Mouse (Mus musculus) thymus, adult 18-20 months (tissue): ENCODE results near the gene Fcho2.
A peak's percentile ranks its signal among the peaks of the same experiment; 100 is the strongest.
"Not testable (repeated sequence)": the region's sequence is repeated elsewhere in the genome, so short reads cannot be mapped to it uniquely, and the experiment has no call there.

Experiments
- DNase-seq, 2 experiments: peaks; one replicate each; pipeline ENCODE4 v3.0.0; 2022; ENCODE audit warnings: mixed read lengths in 2 of 2

Fcho2 gene

GRCm38 (mm10) chr13:98815147-98815785 is at the start of gene Fcho2:
Fcho2 (minus strand) TSS chr13:98815449.
- peak; percentile 89 to 91 for DNase-seq

- no peak for DNase-seq
Observed at GRCm38 (mm10) chr13:98855291-98855690, 40.0 kb upstream of the Fcho2 start.

- DNase-seq, result no peak
Observed at GRCm38 (mm10) chr13:98845794-98846193, 30.5 kb upstream of the Fcho2 start.

GRCm38 (mm10) chr13:98836423-98837088 is 21.3 kb upstream of the Fcho2 start:
- DNase-seq, result no peak

GRCm38 (mm10) chr13:98835740-98836139 is 20.5 kb upstream of the Fcho2 start:
- DNase-seq, result no peak

- DNase-seq, result no peak
Observed at GRCm38 (mm10) chr13:98834723-98835122, 19.5 kb upstream of the Fcho2 start.

GRCm38 (mm10) chr13:98834199-98834598 is 18.9 kb upstream of the Fcho2 start:
- no peak for DNase-seq

GRCm38 (mm10) chr13:98832451-98833450 is 17.5 kb upstream of the Fcho2 start:
- no peak for DNase-seq

GRCm38 (mm10) chr13:98829026-98829425 is 13.8 kb upstream of the Fcho2 start:
- not testable (repeated sequence) for DNase-seq

- no peak for DNase-seq
Observed at GRCm38 (mm10) chr13:98825574-98825973, 10.3 kb upstream of the Fcho2 start.

- no peak for DNase-seq
Observed at GRCm38 (mm10) chr13:98819094-98819493, 3.8 kb upstream of the Fcho2 start.

GRCm38 (mm10) chr13:98818205-98818604 is 3.0 kb upstream of the Fcho2 start:
- DNase-seq, result no peak

- no peak for DNase-seq
Observed at GRCm38 (mm10) chr13:98817766-98818165, 2.5 kb upstream of the Fcho2 start.

GRCm38 (mm10) chr13:98816981-98817660 is 1.9 kb upstream of the Fcho2 start:
- not testable (repeated sequence) for DNase-seq

- DNase-seq, result no peak
Observed at GRCm38 (mm10) chr13:98816571-98816970, 1.3 kb upstream of the Fcho2 start.

GRCm38 (mm10) chr13:98814275-98815040 is 791 bp downstream of the Fcho2 start:
- DNase-seq, result peak; percentile 21 to 34

- DNase-seq, result no peak
Observed at GRCm38 (mm10) chr13:98813596-98814274, 1.5 kb downstream of the Fcho2 start.

- DNase-seq, result no peak
Observed at GRCm38 (mm10) chr13:98813167-98813566, 2.1 kb downstream of the Fcho2 start.

- no peak for DNase-seq
Observed at GRCm38 (mm10) chr13:98812285-98812684, 3.0 kb downstream of the Fcho2 start.

GRCm38 (mm10) chr13:98810143-98810542 is 5.1 kb downstream of the Fcho2 start:
- no peak for DNase-seq

GRCm38 (mm10) chr13:98809087-98809486 is 6.2 kb downstream of the Fcho2 start:
- DNase-seq, result no peak
